In the genomic region with DNA sequence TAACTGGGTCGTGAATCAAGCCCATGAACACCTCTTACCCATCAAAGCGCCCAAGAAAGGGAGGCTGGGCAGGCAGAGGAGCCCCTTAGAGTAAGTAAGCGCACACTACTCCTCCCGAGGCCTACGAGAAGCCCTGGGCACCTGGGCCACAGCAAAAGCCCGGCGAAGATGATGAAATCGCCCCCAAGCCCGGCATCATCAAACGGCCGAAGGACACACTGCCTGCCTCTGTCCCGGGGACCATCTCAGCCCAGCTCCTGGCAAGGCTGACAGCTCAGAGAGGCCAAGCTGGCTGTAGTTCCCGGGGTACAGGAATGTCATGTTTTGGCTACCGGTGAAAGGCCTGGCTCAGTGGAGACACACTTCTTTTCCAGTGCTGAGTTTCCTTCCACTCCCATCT, we compare ENCODE assay signal across 8 mouse cellular contexts. TPM values are rescaled to one million over a fixed set of nuclear protein-coding genes. Genes with fewer than 3 reads are reported as not detected.
DNase-seq lines count a peak whose midpoint lies in the region; ATAC-seq lines count a peak whose summit lies in the region.
"Had no signal": no experiment of that assay in that cellular context is flagged by ENCODE, and none has a peak within 500 bp of the region (broad histone marks: within the 10 kb centered on the region; RNA-seq: fewer than 3 reads in every experiment).

No protein-coding gene starts in this region.

- no peaks in the 10 kb centered on the region for H3K27me3 ChIP-seq in embryonic facial prominence, embryonic 12.5 days
- H3K27me3 ChIP-seq in hindbrain, embryonic 15.5 days = no peaks in the 10 kb centered on the region

- 72% methylated on average over 14 of the region's 14 CpGs for WGBS in embryonic facial prominence, embryonic 12.5 days
- 66% methylated on average over 14 of the region's 14 CpGs for WGBS in hindbrain, embryonic 15.5 days

- H3K4me2 ChIP-seq in embryonic facial prominence, embryonic 12.5 days (replicated peaks) = no peak overlapping the region
- H3K4me2 ChIP-seq in hindbrain, embryonic 15.5 days = no peak overlapping the region

- H3K4me3 ChIP-seq in embryonic facial prominence, embryonic 12.5 days = no peak overlapping the region
- no peak overlapping the region for H3K4me3 ChIP-seq in hindbrain, embryonic 15.5 days
- H3K4me3 ChIP-seq: left cerebral cortex, adult 2 months had no signal

- H3K36me3 ChIP-seq in embryonic facial prominence, embryonic 12.5 days = peaks cover 72% of the 10 kb centered on the region
- H3K36me3 ChIP-seq in hindbrain, embryonic 15.5 days = no peaks in the 10 kb centered on the region

- H3K9ac ChIP-seq in embryonic facial prominence, embryonic 12.5 days = 0 out of 2 replicates have a peak overlapping the region, but pooled peaks have one; percentile 11
- H3K9ac ChIP-seq in hindbrain, embryonic 15.5 days = no peak overlapping the region

- peaks cover 24% of the 10 kb centered on the region; the same call in 1 of the 2 replicates for H3K4me1 ChIP-seq in embryonic facial prominence, embryonic 12.5 days
- H3K4me1 ChIP-seq in hindbrain, embryonic 15.5 days (replicated peaks) = peaks cover 20% of the 10 kb centered on the region

- no peak for ATAC-seq in embryonic facial prominence, embryonic 12.5 days (ENCODE audit: insufficient number of reproducible peaks, insufficient read depth, low FRiP score, low TSS enrichment)
- ATAC-seq in hindbrain, embryonic 15.5 days (ENCODE audit: low FRiP score, low read depth) = no peak

- DNase-seq in layer of hippocampus, postnatal 10 days (ENCODE audit: low spot score in 2 of 2) = peak; percentile 39 to 42
- no peak for DNase-seq in layer of hippocampus, adult 9-11 months
- DNase-seq in adrenal gland, postnatal 25 days = peak; percentile 52
- DNase-seq in spleen, adult 18-20 months = no peak
- no peak for DNase-seq in cerebellum, adult 9-10 months

- H3K9me3 ChIP-seq in embryonic facial prominence, embryonic 12.5 days = no peaks in the 10 kb centered on the region
- H3K9me3 ChIP-seq in hindbrain, embryonic 15.5 days = no peaks in the 10 kb centered on the region

- no peak overlapping the region for H3K27ac ChIP-seq in embryonic facial prominence, embryonic 12.5 days
- 0 out of 2 replicates have a peak overlapping the region, but pooled peaks have one; percentile 2 for H3K27ac ChIP-seq in hindbrain, embryonic 15.5 days (replicated peaks)
- H3K27ac ChIP-seq: left cerebral cortex, adult 2 months had no signal

RNA-seq across cellular contexts. Expression of a gene that starts 23.8 kb away (rescaled TPM):
- 1 to 10 TPM; 1.7 to 3.7 TPM for total RNA-seq in layer of hippocampus, postnatal 10 days (2021)
- total RNA-seq in adrenal gland, postnatal 25 days (2021) = 12.9 and 13.6 TPM in 2 replicates
- polyA plus RNA-seq in embryonic facial prominence, embryonic 12.5 days (2016; fragmentation: Nextera tagmentation; extraction: Ambion mirVana) = 25.4 and 26.0 TPM in 2 replicates
- polyA plus RNA-seq in hindbrain, embryonic 15.5 days (2015; fragmentation: Nextera tagmentation; extraction: Ambion mirVana) = 2.5 and 2.6 TPM in 2 replicates

Comparison
In these comparisons a context has a peak if more than half of its experiments do, and no peak if none do; other contexts are left out.
1. DNase-seq: peak in layer of hippocampus, postnatal 10 days (2 of 2) and adrenal gland, postnatal 25 days (single experiment); none in layer of hippocampus, adult 9-11 months (single experiment), spleen, adult 18-20 months (0 of 2) and cerebellum, adult 9-10 months (single experiment).